8 mouse cellular contexts compared by ENCODE assay signal in the genomic region with DNA sequence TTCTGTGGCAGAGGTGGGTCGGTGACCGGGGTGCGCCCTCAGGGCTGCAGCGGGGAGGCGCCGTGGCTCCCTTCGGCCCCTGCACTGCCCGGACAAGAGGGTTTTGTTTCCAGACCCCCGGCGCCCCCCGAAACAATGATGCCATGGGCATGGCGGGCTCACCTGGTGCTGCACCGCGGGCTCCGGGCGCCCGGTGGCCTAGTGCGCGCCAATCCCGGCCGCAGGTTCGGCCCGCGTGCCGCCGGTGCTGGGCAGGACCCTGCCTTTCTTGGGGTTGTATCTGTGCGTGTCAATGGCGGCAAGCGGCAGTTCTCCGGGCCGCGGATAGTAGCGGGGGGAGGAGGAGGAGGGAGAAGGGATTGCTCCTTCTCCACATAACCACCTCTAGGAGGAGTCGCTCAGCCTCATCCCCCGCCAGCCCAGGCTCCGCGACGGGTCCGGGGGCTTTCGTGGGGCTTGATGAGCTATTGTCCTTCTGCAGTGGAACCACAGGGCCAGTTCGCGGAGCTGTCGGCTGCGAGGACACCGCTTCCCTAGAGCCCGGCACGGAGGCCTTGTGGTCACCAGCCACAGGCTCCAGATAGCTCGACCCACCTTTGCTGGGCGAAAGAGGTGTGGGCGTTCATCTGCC. TPM values are rescaled to one million over a fixed set of nuclear protein-coding genes. Genes with fewer than 3 reads are reported as not detected.
DNase-seq lines count a peak whose midpoint lies in the region; ATAC-seq and TF ChIP-seq lines count a peak whose summit lies in the region.

H2afy2 (minus strand) TSS at position 527 of the 631 bp plus-strand sequence.

- DNase-seq in Muller cell, postnatal 12 days (ENCODE audit: inconsistent ontology term): peak; percentile 82
- DNase-seq in cerebellum, adult 9-10 months: peak; percentile 85
- DNase-seq in frontal cortex, adult 2 months (ENCODE audit: extremely low spot score in 1 of 2, low spot score in 1 of 2): peak; percentile 57 to 76
- peak; percentile 92 for DNase-seq in hindbrain, embryonic 10.5 days (ENCODE audit: low spot score)
- DNase-seq in layer of hippocampus, postnatal 10 days (ENCODE audit: low spot score in 2 of 2): peak; percentile 71 to 80
- DNase-seq in lung, embryonic 14.5 days: peak; percentile 90
- peak; percentile 69 for DNase-seq in ovary, postnatal 36 days (ENCODE audit: low spot score)
- DNase-seq in urinary bladder, postnatal 36 days (ENCODE audit: low spot score in 2 of 2): peak; percentile 28 to 39

- H3K27me3 ChIP-seq in hindbrain, embryonic 10.5 days (ENCODE audit: insufficient read depth, poor library complexity, severe bottlenecking): 0 out of 2 replicates have a peak, but pooled peaks cover 3% of the 10 kb centered on the region
- no peaks in the 10 kb centered on the region for H3K27me3 ChIP-seq in lung, embryonic 14.5 days (ENCODE audit: insufficient read depth, low read length)

- peaks cover 20% of the 10 kb centered on the region for H3K36me3 ChIP-seq in hindbrain, embryonic 10.5 days
- 0 out of 2 replicates have a peak, but pooled peaks cover 5% of the 10 kb centered on the region for H3K36me3 ChIP-seq in lung, embryonic 14.5 days (ENCODE audit: insufficient read depth)

- H3K4me3 ChIP-seq in hindbrain, embryonic 10.5 days: peak within 1 kb of the TSS; percentile 99
- H3K4me3 ChIP-seq in lung, embryonic 14.5 days (ENCODE audit: low read depth, low read length): peak within 1 kb of the TSS; percentile 87

- H3K4me1 ChIP-seq in hindbrain, embryonic 10.5 days (replicated peaks): peaks cover 40% of the 10 kb centered on the region
- peaks cover 3% of the 10 kb centered on the region for H3K4me1 ChIP-seq in lung, embryonic 14.5 days (ENCODE audit: insufficient read depth)

- peak within 1 kb of the TSS; percentile 61 for H3K4me2 ChIP-seq in lung, embryonic 14.5 days

- TF ChIP-seq CTCF in lung, embryonic 14.5 days (IDR thresholded peaks at IDR 0.05; ENCODE audit: low read depth): peak; percentile 62

- H3K9me3 ChIP-seq in hindbrain, embryonic 10.5 days: no peaks in the 10 kb centered on the region
- no peaks in the 10 kb centered on the region for H3K9me3 ChIP-seq in lung, embryonic 14.5 days (ENCODE audit: low read depth, low read length)

- ATAC-seq in lung, embryonic 14.5 days (ENCODE audit: insufficient read depth): peak; percentile 85

- under 1% methylated on average over 50 of the region's 50 CpGs for WGBS in hindbrain, embryonic 10.5 days
- under 1% methylated on average over 50 of the region's 50 CpGs for WGBS in lung, embryonic 14.5 days

- H3K9ac ChIP-seq in lung, embryonic 14.5 days: peak within 1 kb of the TSS; percentile 98

- peak within 1 kb of the TSS; percentile 100 for H3K27ac ChIP-seq in hindbrain, embryonic 10.5 days
- H3K27ac ChIP-seq in lung, embryonic 14.5 days (ENCODE audit: low read depth): peak within 1 kb of the TSS; percentile 96

RNA-seq across cellular contexts. Expression of gene H2afy2, which starts in this region (rescaled TPM):
- polyA plus RNA-seq in frontal cortex, adult 2 months (2012; rRNA removed): 25.1 and 28.8 TPM in 2 replicates
- 297 and 325 TPM in 2 replicates for polyA plus RNA-seq in hindbrain, embryonic 10.5 days (2016; fragmentation: Nextera tagmentation; extraction: Ambion mirVana)
- total RNA-seq in layer of hippocampus, postnatal 10 days (2021): 10 to 100 TPM; 36.8 to 37.1 TPM
- polyA plus RNA-seq in lung, embryonic 14.5 days (2014; fragmentation: Nextera tagmentation; extraction: Ambion mirVana): 132 and 142 TPM in 2 replicates

Comparison
In these comparisons a context has a peak if more than half of its experiments do, and no peak if none do; other contexts are left out.
1. Peak in every context shown above with its lines: DNase-seq, ATAC-seq, H3K4me3 ChIP-seq and H3K27ac ChIP-seq.
2. DNase-seq: peak in every context shown above with its lines; median percentile 92 in hindbrain, embryonic 10.5 days; 90 in lung, embryonic 14.5 days; 85 in cerebellum, adult 9-10 months; 82 in Muller cell, postnatal 12 days; 76 in layer of hippocampus, postnatal 10 days; 69 in ovary, postnatal 36 days; 66 in frontal cortex, adult 2 months; 34 in urinary bladder, postnatal 36 days.